Mouse (Mus musculus): ENCODE results near the gene Ror1. TPM values are rescaled to one million over a fixed set of nuclear protein-coding genes. Genes with fewer than 3 reads are reported as not detected.
A peak's percentile ranks its signal among the peaks of the same experiment; 100 is the strongest.

Gene Ror1
- total RNA-seq, 2 experiments from 2014 or later, result 1.7 to 2.0 TPM

DNA sequence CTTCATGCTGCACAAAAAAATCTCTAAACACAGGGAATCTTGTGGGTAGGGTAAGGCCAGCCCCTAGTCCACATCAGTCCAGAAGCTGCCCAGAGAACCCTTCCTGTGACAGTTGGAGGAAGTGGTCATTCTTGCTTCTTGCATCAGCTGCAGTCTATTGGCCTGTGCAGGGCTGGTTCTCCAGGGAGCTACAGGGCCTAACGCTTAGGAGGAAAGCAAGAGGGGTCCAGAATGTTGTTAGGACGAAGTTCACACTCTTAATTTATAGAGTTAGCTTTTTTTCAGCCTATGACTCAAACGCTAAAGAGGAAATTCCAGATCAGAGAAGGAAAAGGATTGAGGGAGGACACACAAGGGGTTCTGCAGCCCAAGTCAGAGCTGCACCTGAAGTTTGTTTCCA, 351.3 kb downstream of the Ror1 start:
- DNase-seq (ENCODE audit: low spot score in 2 of 2), result no peak

- no peak for DNase-seq (ENCODE audit: low spot score in 2 of 2)
Observed at GRCm38 (mm10) chr4:100462493-100463120, 367.0 kb downstream of the Ror1 start.

DNA sequence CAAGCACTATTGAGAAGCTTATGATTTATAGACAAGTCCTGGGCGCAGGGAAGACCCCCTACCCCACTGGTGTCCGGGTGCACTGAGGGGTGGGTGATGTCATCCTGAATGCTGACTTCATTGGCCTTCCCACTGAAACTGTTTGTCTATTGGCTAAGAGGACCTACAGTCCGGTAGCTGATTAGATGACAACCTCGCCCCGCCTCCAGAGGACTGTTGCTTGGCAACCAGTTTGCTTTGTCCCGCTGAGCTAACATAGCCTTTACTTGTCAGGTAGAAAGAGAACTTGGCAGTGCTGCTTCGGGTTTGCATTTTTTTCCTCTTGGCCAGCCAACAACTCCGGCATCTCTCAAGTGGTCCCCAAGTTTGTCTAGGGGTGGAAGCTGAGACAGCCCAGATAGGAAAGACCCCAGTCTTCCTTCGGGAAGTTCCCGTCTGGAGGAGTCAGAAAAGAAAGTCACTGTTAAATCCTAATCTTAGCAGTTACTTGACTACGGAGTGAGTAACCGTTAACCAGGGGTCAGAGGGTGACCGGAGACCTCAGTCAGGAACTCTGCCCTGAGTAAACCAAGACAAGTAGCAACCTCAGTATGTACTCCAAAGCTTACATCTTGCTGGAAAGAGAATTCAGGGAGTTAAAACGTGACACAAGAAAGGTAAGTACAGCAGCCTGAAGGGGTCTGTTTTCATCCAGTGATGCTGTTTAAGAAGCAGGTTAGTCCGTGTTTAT, 383.2 kb downstream of the Ror1 start, which contains the start of gene Ube2u:
TSS of gene Ube2u (plus strand) at position 258 of the 730 bp plus-strand sequence.
- peak; percentile 33 to 41 for DNase-seq (ENCODE audit: low spot score in 2 of 2)

- no peak for DNase-seq (ENCODE audit: low spot score in 2 of 2)
Observed at GRCm38 (mm10) chr4:100488447-100488846, 392.9 kb downstream of the Ror1 start.

Other genes with a start within 250 kb of the Ror1 start
- 10 to 100 TPM; 52.7 to 55.7 TPM for gene Pgm1, start 166.4 kb upstream of the Ror1 start, total RNA-seq (2021)
- 1 to 10 TPM; 3.5 to 6.0 TPM for gene Itgb3bp, start 166.0 kb upstream of the Ror1 start, total RNA-seq (2021)

Data from layer of hippocampus, postnatal 10 days (tissue).